Mouse (Mus musculus) forebrain, embryonic 10.5 days (tissue): ENCODE data around the gene Rapgef3. TPM values are rescaled to one million over a fixed set of nuclear protein-coding genes. Genes with fewer than 3 reads are reported as not detected.

ENCODE experiments used
- DNase-seq: peaks from one replicate; pipeline ENCODE4 v3.0.0-alpha.2; 2017; ENCODE audit warnings: low spot score; ENCODE audit errors: extremely low spot score
- H3K27ac ChIP-seq: fragments of 300-500 bp; sonication (generic); 2 replicates; pipeline ENCODE4 v1.5.1; 2016; ENCODE audit warnings: mild to moderate bottlenecking
- H3K27me3 ChIP-seq: fragments of 300-500 bp; sonication (generic); 2 replicates; pipeline ENCODE4 v1.6.1; 2016; ENCODE audit warnings: mild to moderate bottlenecking; ENCODE audit not compliant: poor library complexity, severe bottlenecking
- H3K36me3 ChIP-seq: fragments of 300-500 bp; sonication (generic); replicated peaks from 2 replicates; pipeline ENCODE4 v1.6.1; 2016; ENCODE audit warnings: mild to moderate bottlenecking, moderate library complexity
- H3K4me1 ChIP-seq: fragments of 300-500 bp; sonication (generic); 2 replicates; pipeline ENCODE4 v1.6.1; 2016
- H3K4me3 ChIP-seq: fragments of 300-500 bp; sonication (generic); 2 replicates; pipeline ENCODE4 v1.5.1; 2016; ENCODE audit warnings: mild to moderate bottlenecking, moderate library complexity
- H3K9me3 ChIP-seq: fragments of 300-500 bp; sonication (generic); 2 replicates; pipeline ENCODE4 v1.6.1; 2016; ENCODE audit warnings: mild to moderate bottlenecking, moderate library complexity
- WGBS: fragments of 180-500 bp; shearing (Covaris S2); methylation state at CpG from one replicate; pipeline ENCODE4 v1.1.7; 2016; 5-methylcytosine and 5-hydroxymethylcytosine counted together
- polyA plus RNA-seq: library from polyadenylated mRNA; unstranded; fragments of >200 nt; fragmentation: Nextera tagmentation; extraction: Ambion mirVana; gene quantifications from 2 replicates; pipeline ENCODE4 v1.2.1, GENCODE M21; 2016

The Rapgef3 gene
- polyA plus RNA-seq, 1 experiment from 2014 or later, result 6.3 TPM

- Histone ChIP-seq H3K36me3 (no peaks in the 10 kb centered on the region), H3K27ac (no peak overlapping the region), H3K9me3 (no peaks in the 10 kb centered on the region), H3K27me3 (no peaks in the 10 kb centered on the region), H3K4me3 (no peak overlapping the region), H3K4me1 (peaks cover 28% of the 10 kb centered on the region)
- DNase-seq, result no peak
- 95% methylated on average over 24 of the region's 24 CpGs for WGBS
These were observed 21.0 kb downstream of the Rapgef3 start for GRCm38 (mm10) chr15:97746748-97747147.

GRCm38 (mm10) chr15:97746278-97746677 lies 21.5 kb downstream of the Rapgef3 start:
- WGBS, result 95% methylated on average over 10 of the region's 10 CpGs
- Histone ChIP-seq H3K36me3 (no peaks in the 10 kb centered on the region), H3K4me1 (peaks cover 30% of the 10 kb centered on the region), H3K27me3 (no peaks in the 10 kb centered on the region), H3K27ac (no peak overlapping the region), H3K4me3 (no peak overlapping the region), H3K9me3 (no peaks in the 10 kb centered on the region)
- no peak for DNase-seq

- no peak for DNase-seq
- WGBS, result 82% methylated on average over 10 of the region's 10 CpGs
- H3K4me1 ChIP-seq, result peaks cover 25% of the 10 kb centered on the region
- H3K9me3 ChIP-seq, result no peaks in the 10 kb centered on the region
- no peaks in the 10 kb centered on the region for H3K27me3 ChIP-seq
- H3K27ac ChIP-seq, result peak overlapping the region; percentile 40; the same call in 1 of the 2 replicates
- no peak overlapping the region for H3K4me3 ChIP-seq
- H3K36me3 ChIP-seq, result no peaks in the 10 kb centered on the region
These were observed 22.4 kb downstream of the Rapgef3 start for GRCm38 (mm10) chr15:97745331-97745730.

GRCm38 (mm10) chr15:97744930-97745329 lies 22.8 kb downstream of the Rapgef3 start:
- 87% methylated on average over 10 of the region's 10 CpGs for WGBS
- Histone ChIP-seq H3K4me3 (no peak overlapping the region), H3K4me1 (peaks cover 21% of the 10 kb centered on the region), H3K27ac (0 out of 2 replicates have a peak overlapping the region, but pooled peaks have one; percentile 40), H3K36me3 (no peaks in the 10 kb centered on the region), H3K27me3 (no peaks in the 10 kb centered on the region), H3K9me3 (no peaks in the 10 kb centered on the region)
- no peak for DNase-seq

- Histone ChIP-seq H3K36me3 (no peaks in the 10 kb centered on the region), H3K27me3 (no peaks in the 10 kb centered on the region), H3K4me3 (no peak overlapping the region), H3K9me3 (no peaks in the 10 kb centered on the region), H3K4me1 (peaks cover 21% of the 10 kb centered on the region), H3K27ac (0 out of 2 replicates have a peak overlapping the region, but pooled peaks have one; percentile 3)
- no peak for DNase-seq
- 80% methylated on average over 12 of the region's 12 CpGs for WGBS
These were observed 23.7 kb downstream of the Rapgef3 start for GRCm38 (mm10) chr15:97743961-97744525.

GRCm38 (mm10) chr15:97743210-97743609 lies 24.6 kb downstream of the Rapgef3 start:
- peaks cover 17% of the 10 kb centered on the region for H3K4me1 ChIP-seq
- no peaks in the 10 kb centered on the region for H3K36me3 ChIP-seq
- H3K27me3 ChIP-seq, result no peaks in the 10 kb centered on the region
- no peaks in the 10 kb centered on the region for H3K9me3 ChIP-seq
- DNase-seq, result no peak
- no peak overlapping the region for H3K27ac ChIP-seq
- 84% methylated on average over 5 of the region's 5 CpGs for WGBS
- H3K4me3 ChIP-seq, result no peak overlapping the region

GRCm38 (mm10) chr15:97742600-97742999 lies 25.2 kb downstream of the Rapgef3 start:
- Histone ChIP-seq H3K36me3 (no peaks in the 10 kb centered on the region), H3K27ac (0 out of 2 replicates have a peak overlapping the region, but pooled peaks have one; percentile 21), H3K4me1 (peaks cover 14% of the 10 kb centered on the region), H3K9me3 (no peaks in the 10 kb centered on the region), H3K27me3 (no peaks in the 10 kb centered on the region), H3K4me3 (no peak overlapping the region)
- WGBS, result 58% methylated on average over 4 of the region's 4 CpGs
- DNase-seq, result no peak

- 0 out of 2 replicates have a peak overlapping the region, but pooled peaks have one; percentile 21 for H3K27ac ChIP-seq
- H3K4me1 ChIP-seq, result peaks cover 14% of the 10 kb centered on the region
- WGBS, result 75% methylated on average over 7 of the region's 7 CpGs
- no peak overlapping the region for H3K4me3 ChIP-seq
- H3K9me3 ChIP-seq, result no peaks in the 10 kb centered on the region
- H3K36me3 ChIP-seq, result no peaks in the 10 kb centered on the region
- no peaks in the 10 kb centered on the region for H3K27me3 ChIP-seq
- no peak for DNase-seq
These were observed 25.7 kb downstream of the Rapgef3 start for GRCm38 (mm10) chr15:97742074-97742473.

- Histone ChIP-seq H3K4me3 (no peak overlapping the region), H3K27me3 (no peaks in the 10 kb centered on the region), H3K27ac (no peak overlapping the region), H3K36me3 (no peaks in the 10 kb centered on the region), H3K4me1 (peaks cover 14% of the 10 kb centered on the region), H3K9me3 (no peaks in the 10 kb centered on the region)
- WGBS, result 86% methylated on average over 12 of the region's 12 CpGs
- DNase-seq, result no peak
These were observed 26.1 kb downstream of the Rapgef3 start for GRCm38 (mm10) chr15:97741662-97742061.

GRCm38 (mm10) chr15:97740283-97740732 lies 27.5 kb downstream of the Rapgef3 start:
- H3K36me3 ChIP-seq, result no peaks in the 10 kb centered on the region
- no peak for DNase-seq
- H3K27ac ChIP-seq, result no peak overlapping the region
- no peaks in the 10 kb centered on the region for H3K9me3 ChIP-seq
- peaks cover 14% of the 10 kb centered on the region for H3K4me1 ChIP-seq
- 92% methylated on average over 9 of the region's 9 CpGs for WGBS
- H3K4me3 ChIP-seq, result no peak overlapping the region
- H3K27me3 ChIP-seq, result no peaks in the 10 kb centered on the region

- WGBS, result 95% methylated on average over 7 of the region's 7 CpGs
- no peaks in the 10 kb centered on the region for H3K36me3 ChIP-seq
These were observed 28.8 kb downstream of the Rapgef3 start for GRCm38 (mm10) chr15:97738923-97739322.

GRCm38 (mm10) chr15:97731988-97732387 lies 35.8 kb downstream of the Rapgef3 start:
- no peaks in the 10 kb centered on the region for H3K27me3 ChIP-seq
- no peak overlapping the region for H3K27ac ChIP-seq
- H3K36me3 ChIP-seq, result no peaks in the 10 kb centered on the region
- H3K9me3 ChIP-seq, result peaks cover 5% of the 10 kb centered on the region; the same call in 1 of the 2 replicates
- DNase-seq, result no peak
- H3K4me3 ChIP-seq, result no peak overlapping the region
- 93% methylated on average over 11 of the region's 11 CpGs for WGBS
- H3K4me1 ChIP-seq, result peaks cover 4% of the 10 kb centered on the region; the same call in 1 of the 2 replicates

More at GRCm38 (mm10) chr15:97738923-97739322, 28.8 kb downstream of the Rapgef3 start:
- no peak overlapping the region for H3K4me3 ChIP-seq
- H3K27ac ChIP-seq, result no peak overlapping the region
- no peak for DNase-seq
- no peaks in the 10 kb centered on the region for H3K9me3 ChIP-seq
- peaks cover 10% of the 10 kb centered on the region for H3K4me1 ChIP-seq
- no peaks in the 10 kb centered on the region for H3K27me3 ChIP-seq

- Histone ChIP-seq H3K4me1 (peaks cover 4% of the 10 kb centered on the region; the same call in 1 of the 2 replicates), H3K27me3 (no peaks in the 10 kb centered on the region), H3K9me3 (peaks cover 5% of the 10 kb centered on the region; the same call in 1 of the 2 replicates), H3K4me3 (no peak within 1 kb of the TSS), H3K36me3 (no peaks in the 10 kb centered on the region), H3K27ac (no peak within 1 kb of the TSS)
- no peak for DNase-seq
- WGBS, result 95% methylated on average over 8 of the region's 8 CpGs
These were observed 36.7 kb downstream of the Rapgef3 start, which contains the start of gene Endou for GRCm38 (mm10) chr15:97731111-97731510. TSS of gene Endou (minus strand) at chr15:97731339.
